Mouse (Mus musculus) hindbrain, embryonic 10.5 days (tissue): ENCODE data around the gene Susd2. TPM values are rescaled to one million over a fixed set of nuclear protein-coding genes. Genes with fewer than 3 reads are reported as not detected.

Experiments
- DNase-seq: peaks from one replicate; pipeline ENCODE4 v3.0.0-alpha.2; 2017; ENCODE audit warnings: low spot score
- H3K27ac ChIP-seq: fragments of 300-500 bp; sonication (generic); 2 replicates; pipeline ENCODE4 v1.5.1; 2016; ENCODE audit warnings: mild to moderate bottlenecking, moderate library complexity
- H3K27me3 ChIP-seq: fragments of 300-500 bp; sonication (generic); 2 replicates; pipeline ENCODE4 v1.6.1; 2016; ENCODE audit warnings: mild to moderate bottlenecking; ENCODE audit not compliant: poor library complexity, insufficient read depth, severe bottlenecking
- H3K36me3 ChIP-seq: fragments of 300-500 bp; sonication (generic); 2 replicates; pipeline ENCODE4 v1.6.1; 2016; ENCODE audit warnings: mild to moderate bottlenecking, moderate library complexity
- H3K4me1 ChIP-seq: fragments of 300-500 bp; sonication (generic); replicated peaks from 2 replicates; pipeline ENCODE4 v1.6.1; 2016; ENCODE audit warnings: mild to moderate bottlenecking
- H3K4me3 ChIP-seq: fragments of 300-500 bp; sonication (generic); 2 replicates; pipeline ENCODE4 v1.5.1; 2016; ENCODE audit warnings: mild to moderate bottlenecking, moderate library complexity
- H3K9me3 ChIP-seq: fragments of 300-500 bp; sonication (generic); 2 replicates; pipeline ENCODE4 v1.6.1; 2016; ENCODE audit warnings: mild to moderate bottlenecking, moderate library complexity
- WGBS: fragments of 180-500 bp; shearing (Covaris S2); methylation state at CpG from one replicate; pipeline ENCODE4 v1.1.7; 2016; 5-methylcytosine and 5-hydroxymethylcytosine counted together
- polyA plus RNA-seq: library from polyadenylated mRNA; unstranded; fragments of >200 nt; fragmentation: Nextera tagmentation; extraction: Ambion mirVana; gene quantifications from 2 replicates; pipeline ENCODE4 v1.2.1, GENCODE M21; 2016

The Susd2 gene
- polyA plus RNA-seq, 1 experiment from 2014 or later, result 3.0 TPM

DNA sequence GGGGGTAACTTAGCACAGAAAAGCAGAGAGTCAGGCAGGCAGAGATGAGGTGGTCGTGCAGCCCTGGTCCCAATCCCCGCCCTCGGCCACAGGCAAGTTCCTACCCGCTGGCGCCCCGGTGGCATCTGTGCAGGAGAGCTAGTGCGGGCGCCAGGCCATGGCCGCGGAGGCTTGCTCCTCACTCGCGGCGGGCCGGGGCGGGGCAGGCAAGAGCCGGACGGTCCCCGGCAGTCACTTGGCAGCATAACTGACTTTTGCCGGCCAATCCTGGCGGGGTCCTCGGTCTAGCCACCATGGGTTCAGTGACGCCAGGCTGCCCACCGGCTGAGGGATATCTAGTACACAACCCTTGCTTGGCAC is 24.1 kb upstream of the Susd2 start:
- H3K36me3 ChIP-seq, result peaks cover 55% of the 10 kb centered on the region
- H3K4me3 ChIP-seq, result peak overlapping the region; percentile 69
- WGBS, result under 1% methylated on average over 23 of the region's 23 CpGs
- peaks cover 35% of the 10 kb centered on the region for H3K27me3 ChIP-seq
- H3K4me1 ChIP-seq, result peaks cover 26% of the 10 kb centered on the region
- peak overlapping the region; percentile 83 for H3K27ac ChIP-seq
- DNase-seq, result no peak
- no peaks in the 10 kb centered on the region for H3K9me3 ChIP-seq

DNA sequence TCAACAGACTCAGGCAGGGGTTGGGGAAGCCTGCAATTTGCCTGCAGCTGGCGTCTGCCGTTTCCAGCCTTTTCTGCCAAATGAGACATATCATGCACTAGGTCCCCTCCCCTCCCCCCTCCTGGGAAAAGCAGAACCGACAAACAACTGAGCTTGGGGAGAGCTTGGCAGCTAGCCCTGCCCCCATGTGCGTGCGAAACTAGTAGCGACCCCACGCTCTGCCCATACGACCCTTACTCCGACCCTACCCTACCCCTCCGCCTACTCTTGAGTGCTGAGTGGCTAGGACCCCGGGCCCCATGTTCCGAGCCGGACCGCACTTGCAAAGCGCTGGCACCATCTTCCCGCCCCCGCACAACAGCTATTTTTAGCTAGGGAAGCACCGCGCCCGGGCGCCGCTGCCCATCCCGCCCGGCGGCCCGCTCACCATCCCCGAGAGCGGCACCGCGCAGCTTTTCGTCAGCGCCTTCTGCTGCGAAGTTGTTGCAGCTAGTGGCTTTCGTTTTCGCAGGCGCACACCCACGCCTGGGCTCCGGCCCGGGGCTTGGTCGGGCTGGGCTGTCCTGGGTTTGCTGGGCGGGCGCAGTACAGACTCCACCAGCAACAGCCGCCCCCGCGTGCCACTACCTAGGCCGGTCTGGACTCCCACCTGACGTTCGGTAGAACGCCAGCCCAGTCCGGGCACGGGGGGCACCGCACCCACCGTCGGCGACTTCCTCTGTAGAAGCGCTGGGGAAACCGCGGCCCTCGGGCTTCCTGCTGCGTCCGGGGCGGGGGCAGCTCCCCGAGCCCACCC is 23.5 kb upstream of the Susd2 start:
- Histone ChIP-seq H3K4me3 (peak overlapping the region; percentile 69), H3K27ac (peak overlapping the region; percentile 83), H3K9me3 (no peaks in the 10 kb centered on the region), H3K27me3 (peaks cover 35% of the 10 kb centered on the region), H3K36me3 (peaks cover 56% of the 10 kb centered on the region), H3K4me1 (peaks cover 26% of the 10 kb centered on the region)
- WGBS, result under 1% methylated on average over 63 of the region's 63 CpGs
- DNase-seq, result peak; percentile 53

DNA sequence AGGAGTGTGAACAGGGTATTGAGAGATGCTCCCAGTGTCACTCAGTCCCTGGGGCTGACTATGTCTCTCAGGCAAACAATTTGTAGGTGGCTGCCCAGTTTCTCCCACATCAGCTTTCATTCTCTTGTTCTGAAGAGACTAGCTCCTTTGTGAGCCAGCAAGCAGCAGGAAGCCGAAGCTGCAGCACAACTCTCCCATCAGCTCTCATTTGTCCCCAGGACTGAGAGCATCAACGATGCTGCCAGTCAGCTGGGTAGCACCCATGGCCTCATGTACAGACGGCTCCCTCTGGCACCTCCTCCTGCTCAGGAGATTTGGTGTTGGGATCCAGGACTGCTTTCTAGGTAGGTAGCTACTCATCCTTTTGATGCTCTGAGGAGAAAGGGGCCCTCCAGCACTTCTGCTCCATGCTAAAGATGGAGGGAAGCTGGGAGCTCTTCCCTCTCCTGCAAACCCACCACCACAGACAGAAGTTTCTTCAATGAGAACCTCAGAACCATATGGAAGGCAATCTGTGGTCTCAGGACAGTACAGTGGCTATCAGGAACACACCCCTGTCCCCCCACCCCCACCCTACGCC is 22.7 kb upstream of the Susd2 start:
- Histone ChIP-seq H3K27me3 (peaks cover 35% of the 10 kb centered on the region), H3K9me3 (no peaks in the 10 kb centered on the region), H3K4me3 (peak overlapping the region; percentile 69), H3K36me3 (peaks cover 56% of the 10 kb centered on the region), H3K4me1 (peaks cover 26% of the 10 kb centered on the region), H3K27ac (peak overlapping the region; percentile 83; the same call in 1 of the 2 replicates)
- WGBS, result 36% methylated on average over 4 of the region's 4 CpGs
- no peak for DNase-seq

DNA sequence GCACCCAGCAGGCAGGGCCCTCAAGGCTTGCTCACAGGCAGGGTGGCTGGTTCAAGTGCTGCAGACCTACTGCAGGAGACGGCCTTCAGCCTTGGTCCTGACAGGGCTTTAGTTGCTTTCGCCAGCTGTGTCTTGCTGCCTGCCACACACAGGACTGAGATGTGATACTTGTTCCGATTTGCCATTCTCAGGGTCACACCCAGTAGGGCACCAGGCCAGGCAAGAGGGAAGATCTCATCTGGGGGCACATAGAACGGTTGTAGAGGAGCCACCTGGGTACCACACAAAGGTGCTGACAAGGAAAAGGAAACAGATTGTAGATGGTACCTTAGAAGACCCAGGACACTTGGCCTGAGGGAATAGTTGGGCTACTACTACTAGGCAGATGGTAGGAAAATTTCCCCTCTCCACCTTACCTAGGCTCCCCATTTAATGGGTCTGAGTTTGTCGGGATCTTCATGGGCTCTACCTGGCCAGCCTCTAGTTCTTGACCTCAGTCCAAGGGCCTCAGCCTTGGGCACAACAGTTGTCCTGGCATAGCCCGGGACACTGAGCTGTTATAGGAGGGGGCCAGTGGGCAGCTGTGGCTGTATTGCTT is 21.0 kb upstream of the Susd2 start:
- H3K4me3 ChIP-seq, result no peak overlapping the region
- H3K27me3 ChIP-seq, result peaks cover 33% of the 10 kb centered on the region
- H3K36me3 ChIP-seq, result peaks cover 56% of the 10 kb centered on the region
- no peak for DNase-seq
- H3K27ac ChIP-seq, result no peak overlapping the region
- no peaks in the 10 kb centered on the region for H3K9me3 ChIP-seq
- H3K4me1 ChIP-seq, result peaks cover 26% of the 10 kb centered on the region
- 89% methylated on average over 6 of the region's 6 CpGs for WGBS

DNA sequence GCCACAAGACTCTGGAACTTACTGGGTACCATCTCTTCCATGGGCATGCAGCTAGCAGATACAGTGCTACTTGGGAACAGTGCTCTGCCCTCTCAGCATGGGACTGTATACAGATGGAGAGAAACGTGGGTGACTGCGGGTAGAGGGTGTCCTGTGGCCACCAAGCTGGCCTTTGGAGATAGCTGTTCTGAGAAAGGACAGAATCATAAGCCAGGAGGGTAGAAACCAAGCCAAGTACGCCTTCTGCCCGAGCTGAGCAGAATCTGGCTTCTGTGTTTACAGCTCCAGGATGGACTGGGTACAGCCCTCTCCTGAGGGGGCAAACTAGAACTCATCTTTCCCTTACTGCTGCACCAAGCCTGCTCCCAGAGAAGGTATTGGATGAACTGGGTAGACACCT is 18.8 kb upstream of the Susd2 start:
- H3K27ac ChIP-seq, result no peak overlapping the region
- H3K27me3 ChIP-seq, result peaks cover 11% of the 10 kb centered on the region; the same call in 1 of the 2 replicates
- H3K9me3 ChIP-seq, result no peaks in the 10 kb centered on the region
- peaks cover 16% of the 10 kb centered on the region for H3K4me1 ChIP-seq
- DNase-seq, result no peak
- peaks cover 65% of the 10 kb centered on the region for H3K36me3 ChIP-seq
- 90% methylated on average over 4 of the region's 4 CpGs for WGBS
- no peak overlapping the region for H3K4me3 ChIP-seq

DNA sequence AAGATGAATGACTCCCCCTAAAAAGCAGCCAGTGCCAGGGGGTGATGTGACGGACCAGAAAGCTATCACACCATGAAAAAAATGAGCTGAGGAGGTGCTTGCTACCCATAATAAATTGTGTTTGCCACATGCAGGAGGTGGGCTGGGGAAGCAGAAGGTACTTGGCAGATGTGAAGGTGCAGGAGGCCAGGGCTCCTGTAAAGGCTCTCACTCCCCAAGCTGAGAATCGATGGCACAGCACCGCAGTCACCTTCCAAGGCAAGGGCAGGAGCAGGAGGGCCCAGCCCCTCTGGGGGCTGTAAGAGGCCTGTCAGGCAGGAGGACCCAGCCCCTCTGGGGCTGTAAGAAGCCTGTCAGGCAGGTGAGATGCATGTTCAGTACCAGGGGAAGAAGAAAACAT is 18.1 kb upstream of the Susd2 start:
- 91% methylated on average over 3 of the region's 3 CpGs for WGBS
- Histone ChIP-seq H3K27ac (no peak overlapping the region), H3K27me3 (peaks cover 8% of the 10 kb centered on the region; the same call in 1 of the 2 replicates), H3K9me3 (no peaks in the 10 kb centered on the region), H3K36me3 (peaks cover 72% of the 10 kb centered on the region), H3K4me1 (peaks cover 9% of the 10 kb centered on the region), H3K4me3 (no peak overlapping the region)
- DNase-seq, result no peak

DNA sequence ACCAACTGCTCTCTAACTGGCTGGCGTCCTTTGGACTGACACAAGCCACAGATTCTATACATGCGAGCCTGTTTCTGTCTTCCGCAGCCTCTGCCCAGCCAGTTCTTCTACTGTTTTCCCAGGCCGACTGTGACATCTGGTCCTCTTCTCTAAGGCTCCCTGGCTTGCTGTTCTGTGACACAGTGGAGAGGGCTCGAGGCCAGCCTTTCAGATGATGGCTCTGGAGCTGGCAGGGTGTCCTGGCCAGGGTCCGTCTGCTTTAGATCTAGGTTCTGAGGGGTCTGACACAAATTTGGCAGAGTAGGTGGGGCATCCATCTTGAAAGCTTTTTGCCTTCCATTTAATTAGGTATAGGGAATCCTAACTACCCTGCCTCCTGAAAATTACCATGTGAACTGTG is 17.6 kb upstream of the Susd2 start:
- peaks cover 4% of the 10 kb centered on the region for H3K4me1 ChIP-seq
- no peak for DNase-seq
- H3K9me3 ChIP-seq, result no peaks in the 10 kb centered on the region
- peaks cover 77% of the 10 kb centered on the region for H3K36me3 ChIP-seq
- WGBS, result 86% methylated on average over 6 of the region's 6 CpGs
- H3K27ac ChIP-seq, result no peak overlapping the region
- no peak overlapping the region for H3K4me3 ChIP-seq
- H3K27me3 ChIP-seq, result peaks cover 3% of the 10 kb centered on the region; the same call in 1 of the 2 replicates

DNA sequence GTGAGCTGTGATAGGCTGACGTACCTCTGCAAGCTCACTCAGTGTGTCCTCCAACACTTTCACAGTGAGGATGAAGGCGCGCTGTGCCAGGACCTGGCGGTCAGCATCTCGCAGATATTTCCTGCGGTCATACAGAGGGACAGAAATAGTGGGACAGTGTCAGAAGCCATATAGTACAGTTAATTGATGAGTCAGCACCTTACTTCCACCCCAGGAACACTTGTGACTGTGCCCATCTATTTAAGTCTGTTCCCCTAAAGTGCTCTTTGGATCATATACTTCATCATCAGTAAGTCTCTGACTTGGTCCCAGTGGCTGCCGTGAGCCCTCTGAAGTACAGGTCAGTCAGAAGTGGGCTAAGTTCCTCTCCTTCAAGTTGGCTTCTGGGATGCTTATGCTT is 14.0 kb upstream of the Susd2 start:
- H3K36me3 ChIP-seq, result peaks cover 92% of the 10 kb centered on the region
- no peaks in the 10 kb centered on the region for H3K27me3 ChIP-seq
- 97% methylated on average over 7 of the region's 7 CpGs for WGBS

DNA sequence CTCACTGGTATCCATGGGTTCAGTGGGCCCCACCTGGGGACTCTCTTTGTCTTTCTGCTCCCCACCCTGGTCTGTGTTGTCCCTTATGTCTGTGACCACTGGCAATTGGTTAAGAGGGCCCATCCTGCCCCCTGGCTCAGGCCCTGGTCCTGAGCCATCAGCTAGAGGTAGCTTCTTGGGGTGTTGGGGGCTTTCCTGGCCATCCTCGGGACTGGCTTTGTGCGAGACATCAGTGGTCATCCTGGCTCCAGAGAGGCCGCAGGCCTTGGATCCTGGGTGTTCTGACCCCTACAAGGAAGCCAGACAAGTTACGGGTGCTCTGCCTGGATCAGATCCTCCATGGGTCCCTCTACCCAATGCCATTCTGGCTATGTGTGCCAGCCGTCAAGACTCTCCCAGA is 13.4 kb upstream of the Susd2 start:
- WGBS, result 94% methylated on average over 5 of the region's 5 CpGs
- peaks cover 92% of the 10 kb centered on the region for H3K36me3 ChIP-seq

More for the DNA sequence above, 14.0 kb upstream of the Susd2 start:
- Histone ChIP-seq H3K4me3 (no peak overlapping the region), H3K27ac (no peak overlapping the region), H3K4me1 (no peaks in the 10 kb centered on the region), H3K9me3 (no peaks in the 10 kb centered on the region)
- no peak for DNase-seq

DNA sequence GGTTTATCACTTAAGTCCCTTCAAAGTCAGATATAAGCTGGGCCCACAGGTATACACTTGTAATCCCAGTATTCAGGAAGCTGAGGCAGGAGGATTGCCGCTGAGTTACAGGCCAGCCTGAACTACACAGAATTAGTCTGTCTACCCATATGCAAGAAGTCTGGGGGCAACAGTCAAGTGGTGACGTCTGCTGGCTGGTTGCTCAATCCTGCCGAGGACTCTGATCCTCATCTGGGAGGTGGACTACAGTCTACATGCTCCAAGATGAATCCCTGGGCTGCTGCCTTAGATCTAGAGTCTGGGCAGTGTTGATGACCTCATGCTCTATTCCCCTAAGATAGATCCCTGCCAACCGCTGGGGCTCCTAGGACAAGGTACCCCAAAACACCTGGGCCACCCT is 10.2 kb upstream of the Susd2 start:
- Histone ChIP-seq H3K36me3 (peaks cover 100% of the 10 kb centered on the region), H3K4me1 (no peaks in the 10 kb centered on the region), H3K4me3 (no peak overlapping the region), H3K27me3 (no peaks in the 10 kb centered on the region), H3K27ac (no peak overlapping the region), H3K9me3 (no peaks in the 10 kb centered on the region)
- 94% methylated on average over 4 of the region's 4 CpGs for WGBS
- DNase-seq, result no peak

More for the DNA sequence above, 13.4 kb upstream of the Susd2 start:
- Histone ChIP-seq H3K27ac (no peak overlapping the region), H3K4me1 (no peaks in the 10 kb centered on the region), H3K4me3 (no peak overlapping the region), H3K9me3 (no peaks in the 10 kb centered on the region), H3K27me3 (no peaks in the 10 kb centered on the region)
- DNase-seq, result no peak

DNA sequence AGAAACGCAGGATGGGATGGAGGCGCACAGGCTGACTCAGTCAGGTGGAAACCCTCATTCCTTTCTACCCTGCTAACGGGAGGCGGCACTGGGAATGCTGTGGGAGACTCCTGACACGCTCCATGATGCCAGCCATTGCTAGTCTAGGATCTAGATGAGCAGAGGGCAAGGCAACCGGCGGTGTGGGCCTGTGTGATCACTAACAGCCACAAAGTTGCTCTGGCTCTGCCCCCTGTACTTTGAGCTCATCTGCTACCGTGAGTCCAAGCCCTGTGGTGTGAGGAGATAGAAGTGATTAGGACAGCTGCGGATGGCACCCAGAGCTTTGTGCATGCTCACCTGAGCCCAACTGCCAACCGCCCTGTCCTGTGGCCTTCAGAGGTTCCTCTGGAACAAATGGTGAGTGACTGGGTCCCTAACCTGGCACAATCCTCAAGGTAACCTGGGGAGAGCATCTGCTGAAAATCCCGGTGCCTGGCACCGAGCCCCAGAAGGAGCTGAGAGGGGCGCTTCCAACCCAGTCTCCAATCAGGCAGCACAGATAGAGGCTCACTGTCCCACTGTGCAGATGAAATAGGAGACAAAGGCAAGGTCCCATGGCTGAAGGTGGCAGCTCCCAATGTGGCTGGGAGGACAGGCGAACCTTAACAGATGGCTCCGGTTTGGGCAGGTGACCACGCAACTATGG is 7.7 kb upstream of the Susd2 start:
- WGBS, result 94% methylated on average over 16 of the region's 16 CpGs
- no peak for DNase-seq

DNA sequence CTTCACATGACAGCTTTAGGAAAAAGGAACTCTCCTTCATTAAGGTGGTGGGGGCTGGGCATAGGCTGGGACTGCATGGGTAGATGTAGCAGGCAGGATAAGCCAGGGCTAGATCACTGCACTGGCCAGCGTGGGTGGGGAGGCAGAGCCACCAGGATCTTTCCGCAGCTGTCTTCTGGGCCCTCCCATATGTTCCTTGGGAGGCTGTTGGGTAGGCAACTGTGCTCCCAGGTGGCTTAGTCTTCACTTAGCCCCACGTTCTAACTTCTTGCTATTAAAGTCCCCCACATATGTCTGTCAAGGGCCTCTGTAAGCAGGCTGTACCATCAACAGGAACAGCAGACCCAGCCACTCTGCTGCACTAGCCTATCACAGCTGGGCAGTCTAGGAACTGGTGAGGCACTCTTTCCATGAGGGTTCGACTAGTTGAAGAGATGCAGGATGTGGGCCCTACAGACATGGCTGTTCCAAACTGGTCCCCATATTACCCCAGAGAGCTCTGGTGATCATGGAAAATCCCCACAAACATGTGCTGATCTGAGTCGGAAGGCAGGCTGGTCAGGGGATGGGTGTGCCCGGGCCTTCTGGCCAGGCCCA is 6.6 kb upstream of the Susd2 start:
- DNase-seq, result no peak
- 91% methylated on average over 6 of the region's 6 CpGs for WGBS
- Histone ChIP-seq H3K27ac (no peak overlapping the region), H3K9me3 (no peaks in the 10 kb centered on the region), H3K27me3 (no peaks in the 10 kb centered on the region), H3K4me1 (no peaks in the 10 kb centered on the region), H3K4me3 (no peak overlapping the region), H3K36me3 (peaks cover 99% of the 10 kb centered on the region)

More for the DNA sequence above, 7.7 kb upstream of the Susd2 start:
- Histone ChIP-seq H3K27me3 (no peaks in the 10 kb centered on the region), H3K36me3 (peaks cover 99% of the 10 kb centered on the region), H3K27ac (no peak overlapping the region), H3K9me3 (no peaks in the 10 kb centered on the region), H3K4me3 (no peak overlapping the region), H3K4me1 (no peaks in the 10 kb centered on the region)
